Mouse (Mus musculus) neural tube, embryonic 14.5 days (tissue): ENCODE results near the gene Epas1. TPM values are rescaled to one million over a fixed set of nuclear protein-coding genes. Genes with fewer than 3 reads are reported as not detected.

Experiments used
- ATAC-seq: fragments of 200-750 bp; cut with Nextera tagmentation; 2 replicates; pipeline ENCODE4 v1.8.0; 2017; ENCODE audit warnings: low read depth, mild to moderate bottlenecking, moderate TSS enrichment, moderate library complexity
- H3K27ac ChIP-seq: fragments of 300-500 bp; sonication (generic); 2 replicates; pipeline ENCODE4 v1.5.1; 2014; ENCODE audit warnings: low read depth, mild to moderate bottlenecking, control low read depth, low read length, moderate library complexity, mixed read lengths
- H3K27me3 ChIP-seq: fragments of 300-500 bp; sonication (generic); 2 replicates; pipeline ENCODE4 v1.6.1; 2014; ENCODE audit warnings: low read length; ENCODE audit not compliant: control insufficient read depth, insufficient read depth
- H3K36me3 ChIP-seq: fragments of 300-500 bp; sonication (generic); 2 replicates; pipeline ENCODE4 v1.6.1; 2014; ENCODE audit warnings: low read length, mixed read lengths; ENCODE audit not compliant: control insufficient read depth, insufficient read depth
- H3K4me1 ChIP-seq: fragments of 300-500 bp; sonication (generic); 2 replicates; pipeline ENCODE4 v1.6.1; 2014; ENCODE audit warnings: low read length; ENCODE audit not compliant: control insufficient read depth, insufficient read depth
- H3K4me2 ChIP-seq: fragments of 300-500 bp; sonication (generic); 2 replicates; pipeline ENCODE4 v1.6.1; 2014; ENCODE audit warnings: mild to moderate bottlenecking, low read depth, low read length, control low read depth
- H3K4me3 ChIP-seq: fragments of 300-500 bp; sonication (generic); 2 replicates; pipeline ENCODE4 v1.5.1; 2014; ENCODE audit warnings: low read depth, low read length, control low read depth, mixed read lengths
- H3K9ac ChIP-seq: fragments of 300-500 bp; sonication (generic); replicated peaks from 2 replicates; pipeline ENCODE4 v1.6.1; 2014; ENCODE audit warnings: low read depth, mild to moderate bottlenecking, control low read depth, low read length, mixed read lengths
- H3K9me3 ChIP-seq: fragments of 300-500 bp; sonication (generic); 2 replicates; pipeline ENCODE4 v1.6.1; 2016; ENCODE audit warnings: low read length; ENCODE audit not compliant: control insufficient read depth
- WGBS: fragments of 180-500 bp; shearing (Covaris S2); extraction: QIAGEN DNeasy Blood & Tissue Kit; methylation state at CpG from one replicate; pipeline ENCODE4 v1.1.7; 2014; 5-methylcytosine and 5-hydroxymethylcytosine counted together
- polyA plus RNA-seq: library from polyadenylated mRNA; unstranded; fragments of >200 nt; fragmentation: Nextera tagmentation; extraction: Ambion mirVana; gene quantifications from 2 replicates; pipeline ENCODE4 v1.2.1, GENCODE M21; 2014

Gene Epas1
- polyA plus RNA-seq, 1 experiment from 2014 or later, result 6.6 TPM

DNA sequence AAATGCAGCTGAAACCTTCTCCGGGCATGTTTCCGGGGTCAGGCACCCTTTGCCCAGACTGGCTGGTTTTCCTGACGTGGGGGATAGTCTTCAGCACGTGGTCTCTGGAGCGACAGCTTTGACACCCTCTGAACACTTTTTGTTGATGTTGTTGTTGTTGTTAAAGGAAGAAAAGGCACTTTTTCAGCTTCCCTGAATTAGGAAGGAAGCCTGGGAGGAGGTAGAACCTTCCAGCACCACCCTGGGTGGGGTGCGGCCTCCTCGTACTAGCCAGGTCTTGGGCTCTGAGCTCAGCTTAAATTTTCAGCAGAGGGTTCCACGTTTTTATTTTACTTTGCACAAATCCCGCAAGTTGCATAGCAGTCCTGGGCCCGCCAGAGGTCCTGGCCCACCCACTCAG is 49.6 kb downstream of the Epas1 start:
- Histone ChIP-seq H3K9ac (no peak overlapping the region), H3K27ac (no peak overlapping the region), H3K36me3 (no peaks in the 10 kb centered on the region), H3K27me3 (no peaks in the 10 kb centered on the region), H3K4me3 (no peak overlapping the region), H3K9me3 (no peaks in the 10 kb centered on the region), H3K4me1 (no peaks in the 10 kb centered on the region), H3K4me2 (no peak overlapping the region)
- 83% methylated on average over 10 of the region's 10 CpGs for WGBS
- ATAC-seq, result no peak

DNA sequence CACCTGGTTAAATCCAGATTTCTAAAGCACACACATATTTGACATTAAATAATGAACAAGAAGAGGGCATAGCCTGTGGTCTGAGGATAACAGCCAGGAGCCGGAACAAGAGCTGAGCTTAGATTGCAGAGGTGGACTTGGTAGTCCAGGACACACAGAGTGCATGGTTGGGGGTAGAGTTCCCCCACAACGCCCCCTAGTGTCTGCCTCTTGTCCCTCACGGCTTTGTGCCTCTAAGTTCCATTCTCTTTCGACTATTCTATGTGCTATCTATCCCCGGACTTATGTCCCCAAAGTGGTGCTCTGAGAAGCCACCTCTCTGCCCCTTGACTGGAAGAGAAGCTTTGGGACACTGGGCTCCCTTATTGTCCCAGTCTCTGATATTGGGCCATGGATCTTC is 50.2 kb downstream of the Epas1 start:
- no peaks in the 10 kb centered on the region for H3K9me3 ChIP-seq
- WGBS, result 84% methylated on average over 5 of the region's 5 CpGs
- no peak for ATAC-seq

DNA sequence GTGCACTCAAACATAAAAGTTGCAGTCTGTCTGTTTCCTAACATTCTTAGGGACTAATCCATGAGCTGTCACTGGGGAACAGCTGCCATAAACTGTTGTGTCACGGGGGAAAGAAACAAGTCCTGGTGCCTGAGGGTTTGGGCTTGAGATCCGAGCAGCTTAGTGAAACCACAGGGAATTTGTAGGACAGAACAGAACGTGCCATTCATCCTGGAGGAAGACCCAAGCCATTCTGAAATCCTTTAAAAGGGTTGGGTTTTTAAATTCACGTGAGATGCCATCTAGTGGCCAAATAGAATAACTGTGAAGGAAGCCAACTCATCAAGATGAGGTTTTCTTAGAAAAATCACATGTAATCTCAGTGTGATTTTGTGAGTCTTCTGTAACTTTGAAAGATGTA is 58.5 kb downstream of the Epas1 start:
- H3K27me3 ChIP-seq, result no peaks in the 10 kb centered on the region
- WGBS, result 1% methylated on average over 4 of the region's 4 CpGs
- no peak overlapping the region for H3K9ac ChIP-seq
- H3K4me1 ChIP-seq, result no peaks in the 10 kb centered on the region
- no peaks in the 10 kb centered on the region for H3K9me3 ChIP-seq
- no peaks in the 10 kb centered on the region for H3K36me3 ChIP-seq
- H3K27ac ChIP-seq, result no peak overlapping the region
- no peak overlapping the region for H3K4me3 ChIP-seq
- no peak overlapping the region for H3K4me2 ChIP-seq
- peak; percentile 41; the same call in 1 of the 2 replicates for ATAC-seq

More for the DNA sequence above, 50.2 kb downstream of the Epas1 start:
- Histone ChIP-seq H3K27ac (no peak overlapping the region), H3K9ac (no peak overlapping the region), H3K4me2 (no peak overlapping the region), H3K4me3 (no peak overlapping the region), H3K27me3 (no peaks in the 10 kb centered on the region), H3K4me1 (no peaks in the 10 kb centered on the region), H3K36me3 (no peaks in the 10 kb centered on the region)

DNA sequence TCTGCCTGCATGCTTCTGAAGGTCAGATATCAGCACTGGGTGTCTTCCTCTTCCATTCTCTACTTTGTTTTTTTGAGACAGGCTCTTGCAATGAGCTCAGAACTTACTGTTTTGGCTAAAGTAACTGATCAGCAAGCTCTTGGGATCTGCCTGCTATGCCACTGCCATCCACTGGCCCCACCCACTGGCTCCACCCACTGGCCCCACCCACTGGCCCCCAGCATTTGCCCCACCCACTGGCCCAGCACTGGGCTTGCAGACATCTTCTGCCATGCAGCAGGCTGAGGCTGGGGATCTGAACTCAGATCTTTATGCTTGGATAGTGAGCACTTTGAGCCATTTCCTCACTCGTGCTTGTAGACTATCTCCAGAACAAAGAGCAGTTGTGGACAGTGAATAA is 60.8 kb downstream of the Epas1 start:
- WGBS, result 30% methylated on average over 1 of the region's 1 CpGs
- no peaks in the 10 kb centered on the region for H3K9me3 ChIP-seq
- no peak for ATAC-seq
- no peaks in the 10 kb centered on the region for H3K27me3 ChIP-seq
- H3K4me3 ChIP-seq, result no peak overlapping the region
- H3K4me2 ChIP-seq, result no peak overlapping the region
- H3K27ac ChIP-seq, result no peak overlapping the region
- no peak overlapping the region for H3K9ac ChIP-seq
- no peaks in the 10 kb centered on the region for H3K4me1 ChIP-seq
- no peaks in the 10 kb centered on the region for H3K36me3 ChIP-seq

DNA sequence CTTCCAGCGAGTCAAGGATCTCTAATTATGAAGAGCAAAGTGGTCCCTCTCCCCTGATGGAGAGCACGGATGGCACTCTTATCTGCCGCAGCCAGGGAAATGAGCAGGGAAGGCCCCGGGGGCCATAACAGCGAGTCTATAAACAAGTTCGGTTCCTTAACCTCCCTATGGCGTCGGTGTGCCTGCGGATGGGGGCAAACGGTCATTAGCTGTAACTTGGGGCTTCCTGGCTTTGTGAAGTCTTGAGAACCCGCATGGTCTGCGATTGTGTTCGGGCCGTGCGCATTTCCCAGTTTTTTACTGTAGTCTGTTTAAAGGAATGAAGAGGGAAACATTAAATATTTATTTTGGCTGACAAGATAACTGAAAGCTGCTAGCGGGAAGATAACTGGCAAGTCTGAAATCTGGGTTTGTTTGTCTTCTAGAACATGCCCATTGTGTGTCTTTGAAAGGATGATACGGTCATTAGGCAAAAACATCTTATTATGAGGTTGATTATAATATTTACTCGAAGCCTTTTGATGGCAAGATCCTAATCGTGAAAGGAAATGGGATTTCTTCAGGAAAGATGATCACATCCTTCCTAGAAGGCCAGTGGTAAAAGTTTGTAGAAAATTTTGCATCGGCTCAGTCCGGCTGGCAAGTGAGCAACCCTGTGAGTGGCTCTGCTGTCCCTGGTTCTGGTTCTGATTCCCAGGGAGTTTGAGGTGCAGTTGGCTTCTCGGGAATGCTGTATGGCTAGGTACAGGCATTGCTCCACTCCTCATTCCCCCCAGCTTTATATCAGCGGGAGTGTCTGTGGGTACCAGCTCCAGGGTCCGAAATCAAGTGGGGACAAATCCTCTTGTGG is 61.7 kb downstream of the Epas1 start:
- Histone ChIP-seq H3K36me3 (no peaks in the 10 kb centered on the region), H3K9ac (no peak overlapping the region), H3K9me3 (no peaks in the 10 kb centered on the region), H3K4me2 (no peak overlapping the region), H3K27me3 (no peaks in the 10 kb centered on the region), H3K4me3 (no peak overlapping the region), H3K27ac (no peak overlapping the region), H3K4me1 (no peaks in the 10 kb centered on the region)
- ATAC-seq, result no peak
- 77% methylated on average over 24 of the region's 24 CpGs for WGBS

DNA sequence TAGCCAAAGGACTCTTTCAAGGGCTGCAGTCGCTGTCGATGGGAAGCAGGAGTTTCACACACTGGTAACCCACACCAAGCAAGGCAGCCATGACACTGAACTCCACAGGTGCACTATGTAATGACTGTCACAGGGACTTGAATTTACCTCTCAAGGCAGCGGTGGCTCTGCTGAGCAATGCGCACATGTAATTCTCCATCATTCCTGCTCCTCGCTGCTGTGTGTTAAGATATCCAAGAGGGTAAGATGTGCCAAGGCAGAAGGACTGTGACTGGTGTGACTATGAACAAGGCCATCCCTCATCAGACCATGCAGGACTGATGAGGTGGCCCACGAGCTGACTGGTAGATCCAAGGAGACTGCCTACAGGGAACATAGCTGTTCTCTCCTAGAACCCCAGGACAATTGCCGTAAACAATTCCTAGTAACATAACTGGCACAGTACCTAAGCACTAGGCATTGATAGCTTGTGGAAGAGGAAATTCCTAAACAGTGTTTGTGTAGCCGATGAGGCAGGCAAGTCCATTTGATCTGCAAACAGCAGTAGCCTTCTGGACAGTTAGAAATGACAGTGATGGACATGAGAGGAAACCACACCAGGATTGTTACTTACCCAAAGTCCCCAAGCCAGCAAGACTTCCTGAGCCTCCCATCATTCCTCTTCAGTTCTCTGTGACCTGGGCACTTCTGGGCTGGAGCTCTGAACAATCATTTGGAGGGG is 68.7 kb downstream of the Epas1 start:
- Histone ChIP-seq H3K4me3 (no peak overlapping the region), H3K27me3 (no peaks in the 10 kb centered on the region), H3K9ac (no peak overlapping the region), H3K27ac (no peak overlapping the region), H3K36me3 (no peaks in the 10 kb centered on the region), H3K4me2 (no peak overlapping the region), H3K4me1 (no peaks in the 10 kb centered on the region), H3K9me3 (no peaks in the 10 kb centered on the region)
- no peak for ATAC-seq
- WGBS, result 93% methylated on average over 8 of the region's 8 CpGs

DNA sequence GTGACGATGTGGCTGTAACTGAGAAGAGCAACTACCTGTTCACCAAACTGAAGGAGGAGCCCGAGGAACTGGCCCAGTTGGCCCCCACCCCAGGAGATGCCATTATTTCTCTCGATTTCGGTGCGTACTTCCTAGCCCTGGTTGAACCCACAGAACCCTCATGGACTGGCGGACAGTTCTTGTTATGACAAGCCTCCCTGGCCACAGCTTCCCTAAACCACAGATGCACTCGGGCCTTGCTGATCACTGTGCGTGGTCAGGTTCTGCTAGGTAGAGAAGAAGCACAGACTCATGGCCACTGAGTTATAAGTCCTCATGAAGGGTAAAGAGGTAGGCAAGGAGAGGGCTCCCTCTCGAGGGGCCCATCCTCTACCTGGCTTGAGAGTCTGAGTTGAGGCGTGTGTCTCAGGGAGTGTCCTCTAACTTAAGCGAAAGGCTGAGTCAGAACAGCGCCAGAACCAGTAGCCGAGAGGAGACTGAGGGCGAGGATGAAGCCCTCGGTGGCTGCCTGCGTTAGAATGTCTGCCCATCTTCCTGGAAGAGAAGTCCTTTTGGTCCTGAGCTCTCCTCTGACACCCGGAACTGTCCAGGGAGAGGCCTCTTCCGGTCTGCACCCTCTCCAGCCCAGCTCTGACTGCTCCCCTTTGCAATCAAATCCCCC is 71.1 kb downstream of the Epas1 start:
- H3K27ac ChIP-seq, result no peak overlapping the region
- no peak overlapping the region for H3K4me3 ChIP-seq
- no peaks in the 10 kb centered on the region for H3K9me3 ChIP-seq
- H3K27me3 ChIP-seq, result no peaks in the 10 kb centered on the region
- H3K36me3 ChIP-seq, result no peaks in the 10 kb centered on the region
- no peak overlapping the region for H3K4me2 ChIP-seq
- no peak overlapping the region for H3K9ac ChIP-seq
- no peaks in the 10 kb centered on the region for H3K4me1 ChIP-seq
- no peak for ATAC-seq
- 93% methylated on average over 18 of the region's 18 CpGs for WGBS

DNA sequence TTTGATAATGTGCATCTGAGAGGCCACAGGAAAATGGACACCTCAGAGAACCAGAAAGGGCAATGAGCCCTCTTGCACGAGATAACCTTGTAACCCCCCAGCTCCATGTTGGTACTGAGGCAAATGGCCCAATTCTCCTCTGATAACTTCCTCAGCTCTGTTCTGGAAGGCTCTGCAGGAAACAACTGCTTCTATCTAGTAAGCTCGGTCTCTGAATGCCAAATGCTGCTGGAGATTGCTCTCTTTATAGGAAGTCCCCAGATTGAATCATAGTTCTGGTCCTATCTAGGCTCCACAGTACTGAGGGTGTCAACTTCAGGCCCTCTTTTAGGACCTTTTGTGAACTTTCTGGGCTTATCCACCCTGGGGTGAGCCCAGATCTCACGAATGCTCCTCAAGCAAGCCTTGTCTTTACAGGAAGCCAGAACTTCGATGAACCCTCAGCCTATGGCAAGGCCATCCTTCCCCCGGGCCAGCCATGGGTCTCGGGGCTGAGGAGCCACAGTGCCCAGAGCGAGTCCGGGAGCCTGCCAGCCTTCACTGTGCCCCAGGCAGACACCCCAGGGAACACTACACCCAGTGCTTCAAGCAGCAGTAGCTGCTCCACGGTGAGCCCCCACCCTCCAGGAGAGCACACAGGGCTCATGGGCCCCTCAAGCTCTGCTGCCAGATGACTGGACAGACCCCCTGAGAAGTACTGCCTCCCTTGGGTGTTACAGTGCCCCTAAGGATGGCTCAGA is 71.8 kb downstream of the Epas1 start:
- H3K9me3 ChIP-seq, result no peaks in the 10 kb centered on the region
- WGBS, result 89% methylated on average over 9 of the region's 9 CpGs
- no peak overlapping the region for H3K9ac ChIP-seq
- H3K4me2 ChIP-seq, result no peak overlapping the region
- H3K4me3 ChIP-seq, result no peak overlapping the region
- H3K27me3 ChIP-seq, result no peaks in the 10 kb centered on the region
- H3K36me3 ChIP-seq, result no peaks in the 10 kb centered on the region
- H3K27ac ChIP-seq, result no peak overlapping the region
- H3K4me1 ChIP-seq, result no peaks in the 10 kb centered on the region
- no peak for ATAC-seq
